Mouse (Mus musculus) ES-E14 (cell line): Measurements from ENCODE around the gene Gm17428.
"Not testable (repeated sequence)": the region's sequence is repeated elsewhere in the genome, so short reads cannot be mapped to it uniquely, and the experiment has no call there.

Source experiments
- HCFC1 ChIP-seq: IDR thresholded peaks from 2 replicates; pipeline ENCODE4 v1.6.1; 2012; ENCODE audit warnings: low read length, inconsistent platforms, borderline replicate concordance; ENCODE audit not compliant: insufficient read depth
- ZC3H11A ChIP-seq: IDR thresholded peaks from 2 replicates; pipeline ENCODE4 v1.6.1; 2012; ENCODE audit warnings: low read depth, mild to moderate bottlenecking, inconsistent platforms, low read length, borderline replicate concordance

DNA sequence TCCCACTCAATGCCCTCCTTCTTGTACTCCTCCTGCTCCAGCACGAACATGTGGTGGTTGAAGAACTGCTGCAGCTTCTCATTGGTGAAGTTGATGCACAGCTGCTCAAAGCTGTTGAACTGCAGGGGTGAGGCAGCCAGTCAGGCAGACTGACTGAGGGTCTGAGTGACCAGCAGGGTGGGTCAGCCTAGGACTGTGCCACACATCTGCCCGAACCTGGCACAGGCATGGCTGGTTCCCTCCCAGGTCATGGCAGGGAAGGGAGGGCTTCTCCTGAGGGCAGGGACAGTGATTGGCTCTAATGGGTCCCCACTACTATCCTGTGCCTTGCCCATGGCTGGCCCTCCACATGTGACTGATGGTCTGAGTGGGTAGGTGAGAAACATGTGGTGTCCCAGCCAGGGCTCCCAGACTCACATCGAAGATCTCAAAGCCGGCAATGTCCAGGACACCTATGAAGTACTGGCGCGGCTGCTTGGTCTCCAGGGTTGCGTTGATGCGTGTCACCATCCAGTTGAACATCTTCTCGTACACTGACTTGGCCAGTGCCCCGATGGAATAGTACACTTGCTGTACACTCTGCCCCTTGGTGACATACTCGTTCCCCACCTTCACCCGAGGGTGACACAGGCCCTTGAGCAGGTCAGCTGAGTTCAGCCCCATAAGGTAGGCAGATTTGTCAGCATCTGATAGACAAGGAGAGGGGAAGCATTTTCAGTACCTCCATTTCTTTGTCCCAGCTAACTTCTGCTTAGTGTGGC lies 16.7 kb upstream of the Gm17428 start:
- not testable (repeated sequence) for TF ChIP-seq HCFC1, ZC3H11A
